Mouse (Mus musculus) ES-E14 (cell line): ENCODE measurements around the gene Pigl.

Source experiments
- CHD2 ChIP-seq: IDR thresholded peaks from 2 replicates; pipeline ENCODE4 v1.6.1; 2014; ENCODE audit warnings: mild to moderate bottlenecking, low read depth, low read length, inconsistent platforms
- HCFC1 ChIP-seq: IDR thresholded peaks from 2 replicates; pipeline ENCODE4 v1.6.1; 2012; ENCODE audit warnings: low read length, inconsistent platforms, borderline replicate concordance; ENCODE audit not compliant: insufficient read depth
- ZC3H11A ChIP-seq: IDR thresholded peaks from 2 replicates; pipeline ENCODE4 v1.6.1; 2012; ENCODE audit warnings: low read depth, mild to moderate bottlenecking, inconsistent platforms, low read length, borderline replicate concordance

DNA sequence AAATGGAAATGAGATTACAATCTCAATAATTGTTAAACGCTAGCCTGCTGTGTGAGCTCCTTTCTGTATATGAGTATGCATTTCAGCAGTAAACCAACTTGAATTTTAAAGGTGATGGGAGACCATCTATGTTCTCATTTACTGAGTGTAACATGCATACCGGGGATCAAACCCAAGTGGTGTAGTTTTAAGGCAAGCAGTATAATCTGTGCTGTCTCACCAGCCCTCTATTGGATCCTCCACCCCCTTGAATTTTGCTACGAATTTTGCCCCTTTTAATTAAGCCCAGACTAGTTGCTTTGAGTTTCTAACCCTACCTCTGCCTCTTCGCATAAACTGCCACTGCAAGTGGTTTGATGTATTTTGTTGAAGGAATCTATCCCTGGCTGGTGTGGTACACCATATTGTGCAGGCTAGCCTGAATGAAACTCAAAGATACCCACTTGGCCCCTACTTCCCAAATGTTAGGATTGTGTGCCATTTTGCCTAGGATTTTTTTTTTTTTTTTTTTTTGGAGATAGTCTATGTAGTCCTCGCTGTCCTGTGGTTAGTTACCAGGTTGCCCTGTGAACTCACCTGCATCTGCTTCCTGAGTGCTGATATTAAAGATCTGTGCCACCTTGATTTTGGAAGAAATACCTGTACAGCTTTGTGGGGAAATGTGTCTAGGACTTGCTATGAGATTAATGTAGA lies 96.0 kb downstream of the Pigl start:
- TF ChIP-seq CHD2: peak; percentile 29
- TF ChIP-seq ZC3H11A: no peak
- no peak for TF ChIP-seq HCFC1
